Mouse (Mus musculus): Measurements from ENCODE around the gene Lrmda. TPM values are rescaled to one million over a fixed set of nuclear protein-coding genes. Genes with fewer than 3 reads are reported as not detected.

Lrmda gene
- total RNA-seq, 2 experiments from 2014 or later = 0.57 to 0.62 TPM

- DNase-seq (ENCODE audit: low spot score in 2 of 2) = no peak
Observed at GRCm38 (mm10) chr14:22620191-22620590, 600.7 kb downstream of the Lrmda start.

GRCm38 (mm10) chr14:22621941-22622340 is 602.4 kb downstream of the Lrmda start:
- DNase-seq (ENCODE audit: low spot score in 2 of 2) = no peak

- no peak for DNase-seq (ENCODE audit: low spot score in 2 of 2)
Observed at GRCm38 (mm10) chr14:22627105-22627829, 607.8 kb downstream of the Lrmda start.

- DNase-seq (ENCODE audit: low spot score in 2 of 2) = no peak
Observed at GRCm38 (mm10) chr14:22630361-22630867, 610.9 kb downstream of the Lrmda start.

- no peak for DNase-seq (ENCODE audit: low spot score in 2 of 2)
Observed at GRCm38 (mm10) chr14:22633612-22634011, 614.1 kb downstream of the Lrmda start.

GRCm38 (mm10) chr14:22643494-22643893 is 624.0 kb downstream of the Lrmda start:
- DNase-seq (ENCODE audit: low spot score in 2 of 2) = no peak

GRCm38 (mm10) chr14:22647879-22648611 is 628.5 kb downstream of the Lrmda start:
- no peak for DNase-seq (ENCODE audit: low spot score in 2 of 2)

- DNase-seq (ENCODE audit: low spot score in 2 of 2) = no peak
Observed at GRCm38 (mm10) chr14:22649411-22649911, 629.9 kb downstream of the Lrmda start.

GRCm38 (mm10) chr14:22649985-22650984 is 630.8 kb downstream of the Lrmda start:
- DNase-seq (ENCODE audit: low spot score in 2 of 2) = no peak

- DNase-seq (ENCODE audit: low spot score in 2 of 2) = no peak
Observed at GRCm38 (mm10) chr14:22651131-22651952, 631.8 kb downstream of the Lrmda start.

GRCm38 (mm10) chr14:22662496-22662895 is 643.0 kb downstream of the Lrmda start:
- no peak for DNase-seq (ENCODE audit: low spot score in 2 of 2)

GRCm38 (mm10) chr14:22666437-22666836 is 646.9 kb downstream of the Lrmda start:
- DNase-seq (ENCODE audit: low spot score in 2 of 2) = no peak

- no peak for DNase-seq (ENCODE audit: low spot score in 2 of 2)
Observed at GRCm38 (mm10) chr14:22668302-22668701, 648.8 kb downstream of the Lrmda start.

GRCm38 (mm10) chr14:22668711-22669110 is 649.2 kb downstream of the Lrmda start:
- no peak for DNase-seq (ENCODE audit: low spot score in 2 of 2)

- no peak for DNase-seq (ENCODE audit: low spot score in 2 of 2)
Observed at GRCm38 (mm10) chr14:22673581-22673980, 654.1 kb downstream of the Lrmda start.

GRCm38 (mm10) chr14:22679008-22679704 is 659.6 kb downstream of the Lrmda start:
- DNase-seq (ENCODE audit: low spot score in 2 of 2) = no peak

GRCm38 (mm10) chr14:22679705-22680643 is 660.5 kb downstream of the Lrmda start:
- no peak for DNase-seq (ENCODE audit: low spot score in 2 of 2)

- no peak for DNase-seq (ENCODE audit: low spot score in 2 of 2)
Observed at GRCm38 (mm10) chr14:22686886-22687285, 667.4 kb downstream of the Lrmda start.
